Mouse (Mus musculus) CD4-positive helper T cell, adult 2 months (primary cell): ENCODE data around the gene 1600014C10Rik.
A peak's percentile ranks its signal among the peaks of the same experiment; 100 is the strongest.

ENCODE experiments used
- DNase-seq: peaks from one replicate; pipeline ENCODE4 v3.0.0-alpha.2; 2012; ENCODE audit warnings: low read depth, missing footprints, low spot score

Gene 1600014C10Rik

DNA sequence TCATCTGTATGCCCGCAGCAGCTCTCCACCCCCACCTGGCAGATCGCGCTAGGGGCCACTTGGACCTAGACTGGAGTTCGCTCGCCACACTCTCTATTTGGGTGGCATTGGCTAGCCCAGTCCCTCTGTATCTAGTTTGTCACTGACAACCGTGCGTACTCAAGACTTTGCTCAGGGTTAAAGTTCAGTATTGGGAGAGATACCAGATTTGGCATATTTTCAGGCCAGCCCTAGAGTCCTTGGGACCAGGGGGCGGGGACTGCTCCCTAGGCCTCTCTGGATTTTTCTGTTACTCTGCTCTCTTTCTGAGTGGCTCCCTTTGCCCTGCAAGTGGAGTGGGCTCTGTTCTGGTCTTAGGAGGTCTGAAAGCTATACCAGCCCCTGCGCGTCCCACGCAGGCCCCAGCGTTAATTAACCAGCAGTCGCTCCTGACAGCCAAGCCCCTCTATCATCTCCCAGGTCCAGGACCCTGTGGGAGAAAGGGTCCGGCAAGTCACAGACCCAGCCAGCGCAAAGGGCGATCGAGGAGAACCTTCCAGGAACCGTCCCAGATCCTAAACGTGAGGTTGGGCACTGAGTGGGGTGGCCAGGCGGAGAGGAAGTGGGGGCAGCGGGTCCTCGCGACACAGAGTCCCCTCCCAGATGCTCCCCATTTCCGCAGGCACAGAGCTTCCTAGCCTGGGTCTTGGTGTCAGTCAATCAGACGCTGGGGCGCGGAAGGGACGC lies at the start of gene 1600014C10Rik:
1600014C10Rik (plus strand) TSS at position 256 of the 726 bp plus-strand sequence.
- DNase-seq, result no peak

GRCm38 (mm10) chr7:38134471-38134870 lies 48.5 kb upstream of the 1600014C10Rik start:
- DNase-seq, result no peak

DNA sequence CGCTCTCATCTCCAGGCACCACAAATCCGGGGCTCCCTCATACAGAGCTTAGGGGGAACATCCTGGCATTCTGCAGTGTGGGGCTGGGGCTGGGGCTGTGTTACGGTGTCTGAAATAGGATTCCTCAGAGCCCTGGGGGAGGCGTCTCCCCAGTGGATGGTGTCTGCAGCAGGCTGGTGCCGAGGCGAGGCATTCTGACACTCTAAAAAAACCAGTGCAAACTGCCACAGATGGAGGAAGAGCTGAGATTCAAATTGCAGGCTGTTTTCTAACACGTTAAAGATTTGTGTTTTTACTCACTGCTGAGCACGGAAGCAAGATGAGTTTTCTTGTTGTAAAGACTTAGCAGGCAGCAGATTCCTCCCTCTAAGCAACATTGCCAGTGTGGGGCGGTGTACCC lies 42.7 kb upstream of the 1600014C10Rik start:
- DNase-seq, result no peak

- DNase-seq, result peak; percentile 79
Observed at GRCm38 (mm10) chr7:38141747-38142545, 41.1 kb upstream of the 1600014C10Rik start.

GRCm38 (mm10) chr7:38147477-38147876 lies 35.5 kb upstream of the 1600014C10Rik start:
- no peak for DNase-seq

GRCm38 (mm10) chr7:38151706-38152312 lies 31.2 kb upstream of the 1600014C10Rik start:
- no peak for DNase-seq

DNA sequence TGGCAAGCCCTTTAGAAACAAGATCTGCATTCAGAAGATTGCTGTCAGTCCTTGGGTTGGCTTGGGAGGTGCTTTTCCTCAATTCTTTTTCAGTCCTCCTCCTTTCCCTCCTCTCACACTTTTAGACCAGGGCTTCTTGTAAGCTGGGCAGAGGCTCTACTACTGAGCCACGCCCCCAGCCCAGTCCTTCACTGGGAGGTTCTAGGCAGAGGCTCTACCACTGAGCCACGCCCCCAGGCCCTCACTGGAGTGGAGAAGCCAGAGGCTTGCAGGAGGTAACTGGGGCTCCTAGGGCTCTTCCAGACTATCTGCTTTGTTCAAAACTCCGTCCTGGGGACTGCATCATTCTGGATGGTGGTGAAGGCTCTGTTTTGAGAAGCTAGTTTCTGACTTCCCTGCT lies 30.4 kb upstream of the 1600014C10Rik start:
- no peak for DNase-seq

DNA sequence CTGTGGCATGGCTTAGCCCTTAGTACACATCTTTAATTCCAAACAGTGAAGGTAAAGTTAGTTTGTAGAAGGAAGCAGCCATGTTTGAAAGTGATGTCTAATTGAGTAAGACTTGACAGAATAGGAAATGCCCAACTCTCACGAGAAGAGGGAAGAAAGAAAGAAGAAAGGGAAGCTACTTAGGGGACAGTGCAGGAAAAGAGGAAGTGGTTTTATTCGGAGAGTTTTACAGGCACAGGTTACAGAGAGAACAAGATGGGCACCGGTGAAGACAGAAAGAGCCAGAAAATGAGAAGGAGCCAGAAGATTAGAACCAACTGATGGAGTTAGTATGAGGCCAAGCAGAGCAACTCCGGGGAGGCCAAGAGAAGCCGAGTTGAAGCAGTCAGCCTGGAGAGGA lies 27.2 kb upstream of the 1600014C10Rik start:
- DNase-seq, result no peak

- DNase-seq, result no peak
Observed at GRCm38 (mm10) chr7:38158764-38159458, 24.1 kb upstream of the 1600014C10Rik start.

- DNase-seq, result no peak
Observed at GRCm38 (mm10) chr7:38161438-38161837, 21.6 kb upstream of the 1600014C10Rik start.

GRCm38 (mm10) chr7:38163433-38164050 lies 19.5 kb upstream of the 1600014C10Rik start:
- no peak for DNase-seq

- no peak for DNase-seq
Observed at GRCm38 (mm10) chr7:38166930-38167645, 15.9 kb upstream of the 1600014C10Rik start.

DNA sequence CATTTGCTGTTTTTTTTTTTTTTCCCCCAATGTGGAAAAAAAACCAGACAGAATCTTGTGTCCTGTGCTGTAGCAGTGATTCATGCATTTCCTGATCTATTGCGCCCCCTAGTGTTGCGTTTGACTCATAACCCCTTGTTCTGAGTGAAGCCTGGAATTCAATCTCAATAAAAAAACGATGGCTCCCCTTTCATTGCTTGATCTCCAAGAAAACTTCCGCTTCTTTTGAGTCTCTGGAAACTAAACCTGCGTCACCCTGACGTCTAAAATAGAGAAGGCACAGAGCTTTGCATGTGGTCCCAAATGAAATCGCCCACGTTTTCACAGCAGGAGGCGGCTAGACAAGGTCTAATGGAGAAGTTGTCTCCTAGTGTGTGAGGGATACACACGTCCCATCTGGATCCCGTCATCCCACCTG lies 15.3 kb upstream of the 1600014C10Rik start:
- DNase-seq, result peak; percentile 52

- no peak for DNase-seq
Observed at GRCm38 (mm10) chr7:38173871-38174270, 9.1 kb upstream of the 1600014C10Rik start.

DNA sequence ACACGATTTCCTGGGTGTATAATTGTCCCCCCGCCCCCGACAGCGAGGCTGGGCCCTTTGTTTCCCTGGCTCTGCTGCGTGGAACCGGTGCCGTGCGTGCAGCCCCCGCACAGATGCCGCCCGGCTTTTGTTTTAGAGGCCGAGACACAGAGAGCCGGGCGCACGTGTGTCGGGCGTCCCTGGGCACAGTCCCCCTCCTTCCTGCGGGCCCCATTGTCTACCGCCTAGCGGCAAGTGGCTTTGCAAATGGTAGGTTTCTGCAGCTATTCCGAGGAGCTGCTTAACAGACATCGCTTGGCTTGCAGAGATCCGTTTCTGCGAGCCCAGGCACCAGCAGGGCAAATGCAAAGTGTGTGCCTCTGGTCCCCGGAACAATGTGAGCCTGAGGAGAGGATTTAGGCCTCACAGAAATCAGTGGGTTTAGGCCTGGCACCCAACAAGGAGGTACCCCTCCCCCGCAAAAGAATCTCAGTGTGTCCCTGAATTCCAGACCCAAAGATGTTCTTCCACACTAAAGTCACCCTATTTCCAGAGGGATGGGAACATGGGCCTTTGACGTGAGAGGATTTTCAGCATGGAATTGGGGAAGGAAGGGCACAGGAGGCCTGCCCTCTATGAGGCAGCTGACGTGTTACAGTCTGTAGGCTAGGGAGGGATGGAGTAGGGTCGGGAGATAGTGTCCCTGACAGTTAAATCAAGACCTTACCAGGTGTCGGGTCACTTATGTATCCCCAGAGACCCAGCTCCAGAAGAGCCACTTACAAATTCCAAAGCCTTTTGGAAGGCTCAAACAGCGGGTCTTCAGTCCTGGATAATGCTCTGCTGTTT lies 8.5 kb upstream of the 1600014C10Rik start:
- no peak for DNase-seq

GRCm38 (mm10) chr7:38176056-38176455 lies 7.0 kb upstream of the 1600014C10Rik start:
- DNase-seq, result no peak

DNA sequence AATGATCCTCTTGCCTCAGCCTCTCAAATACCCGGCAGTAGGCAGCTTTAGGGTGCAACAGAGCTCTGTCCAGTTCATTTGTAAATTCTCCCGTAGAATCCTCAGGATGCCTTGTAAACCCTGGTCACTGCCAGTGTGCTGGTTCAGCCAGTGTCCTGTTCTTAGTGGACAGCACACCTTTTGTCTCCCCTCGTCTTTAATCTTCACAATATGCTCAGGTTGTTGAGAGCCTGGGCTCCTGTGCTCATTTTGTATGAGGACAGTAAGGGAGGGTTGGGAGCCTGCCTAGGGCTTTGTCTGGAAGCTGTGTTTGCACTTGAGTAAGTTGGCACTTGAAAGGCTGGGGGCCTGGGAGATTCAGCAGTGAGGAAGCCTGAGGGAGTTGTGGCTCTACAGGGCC lies 3.1 kb upstream of the 1600014C10Rik start:
- no peak for DNase-seq

- no peak for DNase-seq
Observed at GRCm38 (mm10) chr7:38181366-38181765, 1.7 kb upstream of the 1600014C10Rik start.

DNA sequence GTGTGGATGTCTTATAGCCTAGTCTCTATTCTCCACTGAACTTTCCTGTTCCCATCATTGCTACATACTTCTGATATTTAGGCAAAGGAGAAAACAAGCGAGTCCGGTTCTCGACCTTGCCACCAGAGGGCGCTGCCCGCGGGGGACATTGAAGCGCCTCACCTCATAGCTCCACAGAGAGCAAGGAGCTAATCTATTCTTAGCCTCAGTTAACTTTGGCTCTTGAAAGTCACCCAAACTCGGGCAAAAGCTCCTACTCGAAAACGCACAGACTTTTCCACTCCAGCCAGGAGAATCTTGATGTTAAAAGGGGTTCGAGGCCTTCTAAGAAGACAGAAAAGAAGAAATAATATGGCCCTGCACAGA lies 438 bp upstream of the 1600014C10Rik start:
- DNase-seq, result peak; percentile 87
